Mouse (Mus musculus): ENCODE measurements at regions not wholly inside any gene's neighbourhood (a gene's known extent, or its start where the extent isn't known, plus 50 kb on each side); places are given as distances from the start of the nearest gene placed in this dataset.

- no peak for DNase-seq (ENCODE audit: low spot score in 2 of 2)
Measured at GRCm38 (mm10) chr2:21267149-21267761, 61.7 kb downstream of the Thnsl1 start.

GRCm38 (mm10) chr2:21269989-21270846 lies 64.7 kb downstream of the Thnsl1 start:
- DNase-seq (ENCODE audit: low spot score in 2 of 2): no peak

GRCm38 (mm10) chr2:21273416-21273815 lies 67.9 kb downstream of the Thnsl1 start:
- no peak for DNase-seq (ENCODE audit: low spot score in 2 of 2)

- DNase-seq (ENCODE audit: low spot score in 2 of 2): no peak
Measured at GRCm38 (mm10) chr2:21275315-21275714, 69.8 kb downstream of the Thnsl1 start.

GRCm38 (mm10) chr2:21280794-21281420 lies 75.4 kb downstream of the Thnsl1 start:
- peak; percentile 7 to 30 for DNase-seq (ENCODE audit: low spot score in 2 of 2)

- DNase-seq (ENCODE audit: low spot score in 2 of 2): no peak
Measured at GRCm38 (mm10) chr2:21282505-21283200, 77.1 kb downstream of the Thnsl1 start.

- DNase-seq (ENCODE audit: low spot score in 2 of 2): no peak
Measured at GRCm38 (mm10) chr2:21284881-21285280, 79.4 kb downstream of the Thnsl1 start.

- DNase-seq (ENCODE audit: low spot score in 2 of 2): no peak
Measured at GRCm38 (mm10) chr2:21287786-21288185, 79.6 kb upstream of the Gpr158 start.

GRCm38 (mm10) chr2:21292669-21293151 lies 74.6 kb upstream of the Gpr158 start:
- DNase-seq (ENCODE audit: low spot score in 2 of 2): no peak

GRCm38 (mm10) chr2:21294002-21294401 lies 73.3 kb upstream of the Gpr158 start:
- DNase-seq (ENCODE audit: low spot score in 2 of 2): no peak

GRCm38 (mm10) chr2:21299681-21300080 lies 67.7 kb upstream of the Gpr158 start:
- DNase-seq (ENCODE audit: low spot score in 2 of 2): no peak
